Comparison of ENCODE assay signal across 33 mouse cellular contexts in genomic region chr17:12232724-12233123, GRCm38 (mm10).
"Had no signal": no experiment of that assay in that cellular context is flagged by ENCODE, and none has a peak within 500 bp of the region (broad histone marks: within the 10 kb centered on the region; RNA-seq: fewer than 3 reads in every experiment).

No protein-coding gene starts in this region.

- ATAC-seq: hindbrain, embryonic 16.5 days; hindbrain, postnatal 0 days; inflammation-experienced regulatory T-cells, adult 6 months; intestine, embryonic 15.5 days; intestine, embryonic 16.5 days; intestine, postnatal 0 days had no signal

- H3K4me3 ChIP-seq: heart, embryonic 12.5 days; heart, embryonic 13.5 days; heart, embryonic 15.5 days; hindbrain, embryonic 10.5 days; hindbrain, embryonic 12.5 days; hindbrain, embryonic 13.5 days; hindbrain, embryonic 15.5 days; intestine, embryonic 15.5 days; kidney, embryonic 15.5 days; layer of hippocampus, adult 2 months had no signal

- DNase-seq: heart, postnatal 14 days; heart, postnatal 36 days; heart, postnatal 4 days; kidney, adult 11 months; kidney, adult 18-20 months; kidney, adult 2 months; kidney, adult 8-10 months; kidney, adult 9 months; kidney, postnatal 10 days; kidney, postnatal 14 days; kidney, postnatal 25 days; kidney, postnatal 36 days; kidney, postnatal 4 days; layer of hippocampus, adult 9-11 months; layer of hippocampus, postnatal 36 days had no signal

- H3K27ac ChIP-seq: heart, embryonic 13.5 days; heart, embryonic 15.5 days; hindbrain, embryonic 10.5 days; hindbrain, embryonic 12.5 days; hindbrain, embryonic 13.5 days; hindbrain, embryonic 14.5 days; hindbrain, embryonic 15.5 days; hindbrain, postnatal 0 days; intestine, embryonic 15.5 days; kidney, embryonic 15.5 days; kidney, postnatal 0 days; layer of hippocampus, adult 2 months had no signal

- H3K9ac ChIP-seq: heart, embryonic 12.5 days; heart, embryonic 13.5 days; heart, embryonic 15.5 days; hindbrain, embryonic 12.5 days; hindbrain, embryonic 13.5 days; hindbrain, embryonic 14.5 days; hindbrain, embryonic 15.5 days; intestine, embryonic 15.5 days; kidney, embryonic 15.5 days had no signal

- H3K27me3 ChIP-seq: heart, embryonic 12.5 days; heart, embryonic 13.5 days; heart, embryonic 15.5 days; hindbrain, embryonic 12.5 days; hindbrain, embryonic 13.5 days; hindbrain, embryonic 15.5 days; intestine, embryonic 15.5 days; kidney, embryonic 15.5 days had no signal

- H3K9me3 ChIP-seq: heart, embryonic 12.5 days; heart, embryonic 13.5 days; heart, embryonic 15.5 days; hindbrain, embryonic 10.5 days; hindbrain, embryonic 12.5 days; hindbrain, embryonic 13.5 days; hindbrain, embryonic 15.5 days; intestine, embryonic 15.5 days; kidney, embryonic 15.5 days had no signal

- H3K4me1 ChIP-seq: heart, embryonic 12.5 days; heart, embryonic 13.5 days; heart, embryonic 15.5 days; hindbrain, embryonic 10.5 days; hindbrain, embryonic 12.5 days; intestine, embryonic 15.5 days; kidney, embryonic 15.5 days had no signal

- H3K4me2 ChIP-seq: heart, embryonic 11.5 days; heart, embryonic 12.5 days; heart, embryonic 13.5 days; heart, embryonic 15.5 days; hindbrain, embryonic 12.5 days; hindbrain, embryonic 13.5 days; hindbrain, embryonic 14.5 days; hindbrain, embryonic 15.5 days; intestine, embryonic 15.5 days; kidney, embryonic 15.5 days had no signal
